Mouse (Mus musculus) c-Kit-positive CD71-negative TER-119-negative erythroid progenitor cells, embryonic 14.5 days (primary cell): ENCODE measurements around the gene Ly6g6f.

Source experiments
- DNase-seq: peaks from one replicate; pipeline ENCODE4 v3.0.0-alpha.2; 2013; ENCODE audit warnings: low read depth

Ly6g6f gene

GRCm38 (mm10) chr17:35105740-35106389 lies 20.5 kb upstream of the Ly6g6f start:
- no peak for DNase-seq

GRCm38 (mm10) chr17:35104754-35105153 lies 19.3 kb upstream of the Ly6g6f start:
- DNase-seq: no peak

- DNase-seq: no peak
Measured at GRCm38 (mm10) chr17:35104079-35104478, 18.7 kb upstream of the Ly6g6f start.

- no peak for DNase-seq
Measured at GRCm38 (mm10) chr17:35103221-35103690, 17.8 kb upstream of the Ly6g6f start.

GRCm38 (mm10) chr17:35102299-35102698 lies 16.9 kb upstream of the Ly6g6f start:
- no peak for DNase-seq

GRCm38 (mm10) chr17:35101161-35101560 lies 15.8 kb upstream of the Ly6g6f start:
- no peak for DNase-seq

GRCm38 (mm10) chr17:35100196-35100765 lies 14.9 kb upstream of the Ly6g6f start:
- DNase-seq: no peak

GRCm38 (mm10) chr17:35097164-35097655 lies 11.8 kb upstream of the Ly6g6f start:
- no peak for DNase-seq

- DNase-seq: no peak
Measured at GRCm38 (mm10) chr17:35096597-35096996, 11.2 kb upstream of the Ly6g6f start.

GRCm38 (mm10) chr17:35094475-35095365 lies 9.3 kb upstream of the Ly6g6f start:
- no peak for DNase-seq

- DNase-seq: no peak
Measured at GRCm38 (mm10) chr17:35092403-35093198, 7.2 kb upstream of the Ly6g6f start.

GRCm38 (mm10) chr17:35090166-35090932 lies 4.9 kb upstream of the Ly6g6f start:
- DNase-seq: no peak

- DNase-seq: peak; percentile 83
Measured at GRCm38 (mm10) chr17:35088825-35089644, 3.6 kb upstream of the Ly6g6f start, which contains the start of gene Abhd16a. Gene Abhd16a, plus strand, starts transcription at chr17:35089263.

- no peak for DNase-seq
Measured at GRCm38 (mm10) chr17:35088151-35088550, 2.7 kb upstream of the Ly6g6f start.

GRCm38 (mm10) chr17:35083929-35084497 lies 1.4 kb downstream of the Ly6g6f start:
- no peak for DNase-seq

GRCm38 (mm10) chr17:35082841-35083576 lies 2.4 kb downstream of the Ly6g6f start:
- DNase-seq: no peak

GRCm38 (mm10) chr17:35080710-35081109 lies 4.7 kb downstream of the Ly6g6f start:
- DNase-seq: no peak

- no peak for DNase-seq
Measured at GRCm38 (mm10) chr17:35080248-35080647, 5.2 kb downstream of the Ly6g6f start.

- DNase-seq: no peak
Measured at GRCm38 (mm10) chr17:35079778-35080177, 5.6 kb downstream of the Ly6g6f start.
